Mouse (Mus musculus): ENCODE measurements around the gene Gm884. TPM values are rescaled to one million over a fixed set of nuclear protein-coding genes. Genes with fewer than 3 reads are reported as not detected.
"Not testable (repeated sequence)": the region's sequence is repeated elsewhere in the genome, so short reads cannot be mapped to it uniquely, and the experiment has no call there.

Gm884 gene
- polyA plus RNA-seq, 1 experiment from 2014 or later, result not detected

- Histone ChIP-seq H3K9ac (no peak overlapping the region), H3K4me1 (no peaks in the 10 kb centered on the region), H3K27me3 (no peaks in the 10 kb centered on the region), H3K4me3 (no peak overlapping the region), H3K27ac (no peak overlapping the region), H3K9me3 (replicated peaks) (no peaks in the 10 kb centered on the region), H3K36me3 (no peaks in the 10 kb centered on the region), H3K4me2 (replicated peaks) (no peak overlapping the region)
- no peak for ATAC-seq (ENCODE audit: low FRiP score)
- 89% methylated on average over 2 of the region's 2 CpGs for WGBS
These were observed 10.2 kb downstream of the Gm884 start for GRCm38 (mm10) chr11:103610772-103611171.

GRCm38 (mm10) chr11:103606611-103607010 lies 14.3 kb downstream of the Gm884 start:
- H3K4me3 ChIP-seq, result no peak overlapping the region
- 78% methylated on average over 5 of the region's 5 CpGs for WGBS
- no peaks in the 10 kb centered on the region for H3K9me3 ChIP-seq (replicated peaks)
- H3K27ac ChIP-seq, result no peak overlapping the region
- no peak overlapping the region for H3K4me2 ChIP-seq (replicated peaks)
- H3K9ac ChIP-seq, result no peak overlapping the region
- no peaks in the 10 kb centered on the region for H3K27me3 ChIP-seq
- no peaks in the 10 kb centered on the region for H3K36me3 ChIP-seq
- ATAC-seq (ENCODE audit: low FRiP score), result no peak
- H3K4me1 ChIP-seq, result no peaks in the 10 kb centered on the region

- Histone ChIP-seq H3K9ac (no peak overlapping the region), H3K36me3 (no peaks in the 10 kb centered on the region), H3K4me2 (replicated peaks) (no peak overlapping the region), H3K27ac (no peak overlapping the region), H3K27me3 (no peaks in the 10 kb centered on the region), H3K9me3 (replicated peaks) (peaks cover 18% of the 10 kb centered on the region), H3K4me3 (no peak overlapping the region), H3K4me1 (no peaks in the 10 kb centered on the region)
- no peak for ATAC-seq (ENCODE audit: low FRiP score)
- WGBS, result 94% methylated on average over 11 of the region's 11 CpGs
These were observed 42.6 kb downstream of the Gm884 start for GRCm38 (mm10) chr11:103578339-103578738.

GRCm38 (mm10) chr11:103556021-103556420 lies 64.9 kb downstream of the Gm884 start:
- no peak for ATAC-seq (ENCODE audit: low FRiP score)
- no peak overlapping the region for H3K9ac ChIP-seq
- H3K36me3 ChIP-seq, result no peaks in the 10 kb centered on the region
- H3K27me3 ChIP-seq, result no peaks in the 10 kb centered on the region
- no peaks in the 10 kb centered on the region for H3K9me3 ChIP-seq (replicated peaks)
- H3K4me2 ChIP-seq (replicated peaks), result no peak overlapping the region
- WGBS, result 76% methylated on average over 2 of the region's 2 CpGs
- no peaks in the 10 kb centered on the region for H3K4me1 ChIP-seq
- no peak overlapping the region for H3K27ac ChIP-seq
- H3K4me3 ChIP-seq, result no peak overlapping the region

GRCm38 (mm10) chr11:103534973-103535372 lies 86.0 kb downstream of the Gm884 start:
- not testable (repeated sequence) for H3K27me3 ChIP-seq; H3K36me3 ChIP-seq; H3K9ac ChIP-seq; H3K27ac ChIP-seq; H3K9me3 ChIP-seq (replicated peaks); H3K4me3 ChIP-seq; ATAC-seq (ENCODE audit: low FRiP score); H3K4me2 ChIP-seq (replicated peaks); H3K4me1 ChIP-seq
- WGBS, result 16% methylated on average over 1 of the region's 1 CpGs

GRCm38 (mm10) chr11:103512111-103512510 lies 108.8 kb downstream of the Gm884 start:
- ATAC-seq (ENCODE audit: low FRiP score), result no peak
- 0 out of 2 replicates have a peak, but pooled peaks cover 4% of the 10 kb centered on the region for H3K9me3 ChIP-seq (replicated peaks)
- no peak overlapping the region for H3K9ac ChIP-seq
- no peaks in the 10 kb centered on the region for H3K27me3 ChIP-seq
- H3K27ac ChIP-seq, result no peak overlapping the region
- H3K36me3 ChIP-seq, result no peaks in the 10 kb centered on the region
- WGBS, result 80% methylated on average over 2 of the region's 2 CpGs
- H3K4me1 ChIP-seq, result no peaks in the 10 kb centered on the region
- H3K4me2 ChIP-seq (replicated peaks), result no peak overlapping the region
- H3K4me3 ChIP-seq, result no peak overlapping the region

GRCm38 (mm10) chr11:103504497-103504896 lies 116.4 kb downstream of the Gm884 start, which contains the start of gene Lrrc37a:
TSS of gene Lrrc37a (minus strand) at chr11:103504597.
- no peaks in the 10 kb centered on the region for H3K27me3 ChIP-seq
- H3K4me1 ChIP-seq, result no peaks in the 10 kb centered on the region
- no peak within 1 kb of the TSS for H3K4me3 ChIP-seq
- H3K27ac ChIP-seq, result no peak within 1 kb of the TSS
- no peak for ATAC-seq (ENCODE audit: low FRiP score)
- H3K36me3 ChIP-seq, result no peaks in the 10 kb centered on the region
- WGBS, result 92% methylated on average over 12 of the region's 12 CpGs
- no peak within 1 kb of the TSS for H3K4me2 ChIP-seq (replicated peaks)
- H3K9ac ChIP-seq, result no peak within 1 kb of the TSS
- H3K9me3 ChIP-seq (replicated peaks), result no peaks in the 10 kb centered on the region

Other genes starting within 250 kb of the Gm884 start
- 11.5 and 12.1 TPM in 2 replicates for gene Plekhm1, start 208.5 kb downstream of the Gm884 start, polyA plus RNA-seq (2016; fragmentation: Nextera tagmentation; extraction: Ambion mirVana)
- not detected in 2 replicates for gene Lrrc37a, start 116.5 kb downstream of the Gm884 start, polyA plus RNA-seq (2016; fragmentation: Nextera tagmentation; extraction: Ambion mirVana)
- gene Lyzl6, start 17.8 kb upstream of the Gm884 start, polyA plus RNA-seq (2016; fragmentation: Nextera tagmentation; extraction: Ambion mirVana), result not detected in 2 replicates
- not detected in 2 replicates for gene Rprml, start 28.4 kb upstream of the Gm884 start, polyA plus RNA-seq (2016; fragmentation: Nextera tagmentation; extraction: Ambion mirVana)
- gene Gosr2, start 76.8 kb upstream of the Gm884 start, polyA plus RNA-seq (2016; fragmentation: Nextera tagmentation; extraction: Ambion mirVana), result 97.2 and 98.7 TPM in 2 replicates
- 0.77 and 0.88 TPM in 2 replicates for gene Wnt9b, start 128.7 kb upstream of the Gm884 start, polyA plus RNA-seq (2016; fragmentation: Nextera tagmentation; extraction: Ambion mirVana)
- gene Wnt3, start 153.0 kb upstream of the Gm884 start, polyA plus RNA-seq (2016; fragmentation: Nextera tagmentation; extraction: Ambion mirVana), result 8.0 and 8.7 TPM in 2 replicates

Measured in hindbrain, embryonic 12.5 days (tissue).